Mouse (Mus musculus) urinary bladder, postnatal 4 days (tissue): ENCODE measurements around the gene Efna3.
A peak's percentile ranks its signal among the peaks of the same experiment; 100 is the strongest.

Experiments used
- DNase-seq, 2 experiments: peaks; one replicate each; pipeline ENCODE4 v3.0.0; 2021 to 2022; ENCODE audit warnings: low spot score in 2 of 2

Efna3 gene

DNA sequence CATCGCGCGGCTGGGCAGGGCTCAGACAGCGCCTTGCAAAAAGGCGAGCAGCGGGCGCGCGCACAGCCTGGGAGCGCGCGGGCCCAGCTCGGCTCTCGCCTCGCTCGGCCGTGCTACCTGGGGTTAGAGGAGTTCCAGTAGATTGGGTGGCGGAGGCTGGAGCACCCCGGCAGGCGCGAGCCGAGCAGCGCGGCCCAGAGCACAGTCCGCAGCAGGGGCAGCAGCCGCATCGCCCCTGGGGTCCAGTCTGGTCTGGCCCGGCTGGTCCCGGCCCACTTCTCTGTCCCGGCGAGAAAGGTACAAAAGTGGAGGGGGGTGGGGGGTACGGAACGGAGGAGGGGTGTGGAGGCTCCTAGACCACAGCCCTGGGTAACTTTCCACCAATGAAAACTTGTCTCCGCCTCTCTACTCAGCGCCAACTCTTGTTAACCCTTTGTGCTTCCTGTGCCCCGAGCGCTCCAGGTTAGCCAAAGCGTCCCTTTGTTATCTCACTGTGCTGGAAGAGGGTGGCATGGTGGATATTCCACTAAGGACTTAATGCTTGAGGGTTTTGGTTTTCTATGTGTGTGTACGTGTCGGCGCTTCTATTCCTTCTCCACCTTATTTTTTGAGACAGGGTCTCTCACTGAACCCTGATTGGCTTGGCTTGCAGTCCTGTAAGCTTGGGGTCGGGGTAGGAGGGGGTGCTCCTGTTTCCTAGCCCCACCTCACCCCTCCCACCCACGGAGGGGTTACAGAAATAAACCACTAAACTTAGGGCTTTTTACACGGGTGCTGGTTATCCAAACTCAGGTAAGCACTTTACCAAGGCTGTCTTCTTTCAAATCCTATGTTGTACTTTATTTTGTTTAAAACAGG, 15.2 kb upstream of the Efna3 start, which contains the start of gene Efna4:
Efna4 (minus strand) TSS at position 308 of the 858 bp plus-strand sequence.
- DNase-seq = peak in 1 of 2 experiments; percentile 54

DNA sequence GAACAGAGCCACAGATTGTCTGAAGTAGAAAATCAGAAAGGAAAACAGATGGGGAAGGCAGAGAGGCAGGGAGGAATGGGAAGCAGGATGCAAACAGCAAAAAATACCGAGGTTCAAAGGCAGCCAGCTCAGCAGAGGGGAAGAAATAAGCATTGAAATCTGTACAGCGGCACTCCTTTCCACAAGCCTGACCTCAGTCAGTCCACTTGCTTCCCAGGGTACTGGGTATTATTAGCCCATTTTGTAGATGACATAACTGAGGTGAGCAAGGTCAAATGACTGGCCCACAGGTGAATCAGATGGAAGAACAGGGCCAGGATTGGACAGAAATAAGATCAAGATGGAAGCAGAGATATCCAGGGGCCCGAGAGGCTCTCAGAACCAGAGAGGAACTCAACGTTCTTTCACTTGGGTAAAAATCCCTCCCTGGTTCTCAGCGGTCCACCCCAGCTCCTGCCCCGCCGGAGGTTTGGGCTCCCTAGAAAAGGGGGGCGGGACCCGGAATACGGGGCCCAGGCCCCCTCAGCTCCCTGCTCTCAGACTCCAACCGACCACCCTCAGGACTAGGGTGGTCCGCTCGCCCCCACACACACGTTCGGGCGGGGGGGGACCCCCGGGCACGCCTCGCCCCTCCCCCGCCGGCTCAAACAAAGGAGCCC, 14.4 kb upstream of the Efna3 start:
- no peak for DNase-seq

DNA sequence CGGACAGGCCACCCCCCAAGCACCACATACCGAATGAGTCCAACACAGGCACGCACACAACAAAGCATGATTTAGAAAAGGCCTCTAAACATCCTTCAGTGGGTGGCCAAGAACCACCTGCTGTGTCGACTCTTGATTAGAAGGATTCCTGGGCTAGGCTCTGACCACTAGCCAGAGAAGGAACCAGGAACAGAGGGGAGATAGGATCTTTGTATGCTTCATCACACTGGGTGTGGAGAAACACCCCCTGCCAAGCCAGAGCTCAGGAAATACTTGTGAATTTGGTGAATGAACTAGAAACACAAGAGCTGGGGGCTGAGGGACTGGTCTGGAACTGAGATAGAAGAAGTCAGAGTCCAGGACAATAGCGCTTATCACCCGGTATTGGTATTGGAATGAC, 13.8 kb upstream of the Efna3 start:
- no peak for DNase-seq

DNA sequence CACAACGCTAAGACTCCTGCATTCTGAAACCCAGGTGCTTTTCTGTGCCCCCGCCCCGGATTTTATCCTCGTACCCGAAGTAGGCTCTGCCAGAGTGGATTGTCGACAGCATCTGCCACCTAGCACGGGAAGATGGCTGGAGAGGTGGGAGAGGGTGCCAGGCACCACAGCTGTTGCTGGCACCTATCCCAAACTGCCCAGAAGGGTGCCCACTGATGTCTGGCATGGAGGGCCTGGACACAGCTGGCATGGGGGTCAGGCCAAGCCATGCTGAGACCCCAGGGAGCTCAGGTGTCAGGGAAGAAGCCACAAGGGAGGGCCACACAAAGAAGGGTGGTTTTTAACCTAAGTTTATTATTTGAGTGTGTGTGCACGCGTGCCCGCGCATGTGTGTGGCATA, 10.3 kb upstream of the Efna3 start:
- no peak for DNase-seq

DNA sequence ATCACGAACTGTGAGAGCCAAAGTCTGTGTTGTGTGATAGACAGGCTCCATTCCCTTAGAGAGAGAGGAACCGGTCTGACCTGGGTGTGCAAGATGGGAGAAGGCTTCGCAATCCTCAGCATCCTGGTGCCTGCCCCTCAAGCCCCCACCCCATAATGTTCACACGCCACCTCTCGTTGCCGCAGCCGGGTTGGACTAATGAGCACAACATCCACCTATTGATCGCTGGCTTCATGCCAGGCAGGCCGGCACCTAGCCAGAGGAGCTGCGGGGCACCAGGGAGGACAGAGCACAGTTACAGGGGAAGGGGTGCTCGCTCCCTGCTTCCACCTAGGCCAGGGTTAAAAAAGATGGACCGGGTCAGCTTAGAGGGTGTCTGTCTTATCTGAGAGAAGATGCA, 9.7 kb upstream of the Efna3 start:
- DNase-seq = no peak

DNA sequence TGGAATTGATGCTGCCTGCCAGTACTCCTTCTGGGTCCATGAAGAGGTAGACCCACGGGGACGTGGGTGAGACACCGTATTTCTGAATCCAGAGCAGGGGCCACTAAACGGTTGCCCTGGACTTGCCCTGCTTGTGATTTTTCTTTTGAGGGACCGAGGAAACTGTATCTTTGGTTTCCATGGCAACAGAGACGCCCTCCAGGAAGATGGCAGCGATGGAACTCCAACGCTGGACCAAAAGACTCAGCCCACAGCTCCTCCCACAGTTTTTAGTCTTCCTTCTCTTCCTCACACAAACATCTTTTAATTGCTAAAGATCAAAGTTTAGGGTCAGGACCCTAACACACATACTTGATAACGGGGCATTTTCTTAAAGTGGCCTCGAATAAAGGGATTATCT, 9.2 kb upstream of the Efna3 start:
- no peak for DNase-seq

DNA sequence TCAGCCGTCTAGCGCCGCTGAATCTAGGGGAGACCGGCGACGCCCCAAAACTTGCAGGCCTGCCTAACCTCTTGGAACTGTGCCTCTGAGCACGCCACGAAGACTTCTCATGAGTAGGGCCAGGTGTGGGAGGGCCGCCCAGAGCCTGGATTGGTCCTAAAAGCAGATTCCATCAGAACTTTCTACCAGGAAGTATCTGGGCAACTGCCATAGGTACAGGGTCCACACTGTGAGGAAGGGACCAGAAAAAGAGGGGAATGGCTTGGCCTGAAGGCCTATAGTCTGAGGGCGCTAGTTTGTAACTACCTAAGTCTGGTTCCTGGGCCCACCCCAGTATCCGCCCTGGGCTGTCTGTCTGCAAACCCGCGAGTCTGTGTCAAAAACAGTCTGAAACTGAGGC, 8.8 kb upstream of the Efna3 start:
- no peak for DNase-seq

DNA sequence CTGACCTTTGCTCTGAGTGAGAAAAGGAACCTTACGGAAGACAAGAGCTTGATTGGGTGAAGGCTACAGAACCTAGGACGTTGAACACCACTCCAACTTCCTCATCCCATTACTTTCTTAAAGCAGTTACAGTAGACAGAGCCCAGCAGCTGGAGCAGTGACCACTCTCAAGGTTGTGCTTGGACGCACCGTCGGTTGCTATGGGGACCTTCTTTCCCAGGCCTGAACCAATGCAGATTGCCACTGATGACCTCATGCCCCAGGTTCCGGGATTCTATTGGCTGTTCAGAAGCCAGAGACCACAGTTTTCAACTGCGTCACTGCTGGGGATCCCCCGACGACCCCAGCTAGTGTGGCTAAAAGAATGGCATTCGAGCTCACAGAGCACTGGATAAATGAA, 8.2 kb upstream of the Efna3 start:
- no peak for DNase-seq

DNA sequence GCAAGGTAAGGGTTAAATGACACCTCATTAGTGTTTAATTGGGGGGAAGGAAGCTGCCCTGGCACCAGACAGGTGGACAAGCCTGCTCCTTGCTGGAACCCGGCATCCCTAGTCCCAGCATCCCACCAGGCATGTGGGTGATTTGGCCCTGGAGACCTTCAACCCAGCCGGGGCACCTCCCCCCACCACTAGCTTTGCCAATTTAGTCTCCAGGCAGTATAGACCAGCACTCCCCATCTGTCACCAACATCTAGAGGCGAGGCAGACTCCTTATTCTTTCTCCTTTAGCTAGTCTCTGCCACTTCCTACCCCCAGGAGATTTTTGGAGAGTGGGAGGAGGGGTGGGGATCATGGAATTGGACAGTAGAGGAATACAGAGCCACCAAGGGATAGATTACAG, 7.6 kb upstream of the Efna3 start:
- DNase-seq = no peak

DNA sequence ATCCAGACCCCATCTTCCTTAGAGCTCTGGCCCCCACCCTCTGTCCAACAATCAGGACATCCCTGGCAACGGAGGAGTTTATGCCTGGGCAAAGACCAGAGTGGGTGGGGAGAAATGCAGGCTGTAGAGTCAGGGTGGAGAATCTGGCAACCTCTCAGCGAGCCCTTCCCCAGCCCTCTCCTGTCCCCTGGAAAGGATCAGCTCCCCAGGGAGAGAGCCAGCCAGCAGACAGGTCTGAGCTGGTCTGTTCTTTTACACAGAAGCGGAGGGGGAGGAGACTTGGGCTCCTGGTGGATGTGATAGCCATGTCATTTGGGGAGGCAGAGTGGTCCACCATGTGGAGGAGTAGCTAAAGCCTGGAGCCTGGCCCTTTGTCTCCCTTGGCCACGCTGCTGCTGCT, 5.9 kb upstream of the Efna3 start:
- DNase-seq = no peak

DNA sequence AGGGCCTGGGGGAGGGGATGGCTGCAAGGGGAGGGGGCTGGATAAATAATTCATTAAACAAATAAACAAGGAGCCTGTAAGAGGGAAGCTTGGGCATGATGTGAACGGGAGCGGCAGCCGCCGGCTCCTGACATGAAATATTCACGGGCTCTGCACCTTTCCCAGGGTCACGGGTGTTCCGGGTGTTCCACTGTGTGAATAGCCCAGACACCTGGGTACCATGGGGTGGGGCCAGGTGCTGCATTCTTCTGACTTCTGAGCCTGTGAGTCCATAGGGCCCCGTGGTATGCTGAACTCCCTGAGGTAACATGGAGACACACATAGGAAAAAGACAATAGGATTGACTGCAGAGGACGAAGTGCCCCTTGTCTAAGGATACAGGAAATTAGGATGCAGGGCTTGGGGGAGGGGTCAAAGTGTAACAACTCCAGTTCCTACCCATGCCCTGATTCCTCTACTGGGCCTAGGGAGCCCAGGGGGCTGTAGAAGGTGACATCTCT, 4.7 kb upstream of the Efna3 start:
- no peak for DNase-seq

DNA sequence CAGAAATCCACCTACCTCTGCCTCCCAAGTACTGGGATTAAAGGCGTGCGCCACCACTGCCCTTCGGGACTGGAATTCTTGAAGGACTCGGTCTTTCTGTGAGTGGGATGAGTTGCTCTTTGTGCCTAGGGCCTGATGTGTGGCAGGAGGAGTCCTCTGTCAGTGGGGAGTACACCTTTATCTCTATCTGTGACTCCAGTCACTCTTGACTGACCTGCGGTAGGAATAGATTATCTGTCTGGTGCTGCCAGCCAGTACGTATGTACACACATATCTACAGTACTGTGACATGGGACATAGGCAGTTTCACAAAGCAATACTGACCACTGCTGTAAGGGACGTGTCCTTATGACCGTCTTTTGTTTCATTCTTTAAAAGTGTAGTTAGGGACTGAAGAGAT, 3.1 kb upstream of the Efna3 start:
- DNase-seq = no peak

DNA sequence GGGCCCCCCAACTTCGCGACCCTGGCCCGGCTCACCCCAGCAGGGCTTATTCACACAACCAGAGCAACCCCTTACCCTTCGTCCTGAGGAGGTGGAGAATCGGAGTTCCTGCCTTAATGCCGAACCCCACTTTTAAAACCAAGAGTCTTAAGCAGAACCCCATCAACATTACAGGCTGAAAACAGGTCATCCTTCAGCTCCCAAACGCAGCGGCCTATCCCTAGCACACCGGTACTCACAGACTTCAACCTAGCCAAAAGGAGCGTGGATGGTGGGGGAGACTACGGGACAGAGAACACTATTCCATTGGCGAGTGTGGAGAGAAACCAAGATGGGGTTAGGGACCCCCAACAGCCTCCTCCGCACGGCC, 649 bp downstream of the Efna3 start:
- DNase-seq = no peak

DNA sequence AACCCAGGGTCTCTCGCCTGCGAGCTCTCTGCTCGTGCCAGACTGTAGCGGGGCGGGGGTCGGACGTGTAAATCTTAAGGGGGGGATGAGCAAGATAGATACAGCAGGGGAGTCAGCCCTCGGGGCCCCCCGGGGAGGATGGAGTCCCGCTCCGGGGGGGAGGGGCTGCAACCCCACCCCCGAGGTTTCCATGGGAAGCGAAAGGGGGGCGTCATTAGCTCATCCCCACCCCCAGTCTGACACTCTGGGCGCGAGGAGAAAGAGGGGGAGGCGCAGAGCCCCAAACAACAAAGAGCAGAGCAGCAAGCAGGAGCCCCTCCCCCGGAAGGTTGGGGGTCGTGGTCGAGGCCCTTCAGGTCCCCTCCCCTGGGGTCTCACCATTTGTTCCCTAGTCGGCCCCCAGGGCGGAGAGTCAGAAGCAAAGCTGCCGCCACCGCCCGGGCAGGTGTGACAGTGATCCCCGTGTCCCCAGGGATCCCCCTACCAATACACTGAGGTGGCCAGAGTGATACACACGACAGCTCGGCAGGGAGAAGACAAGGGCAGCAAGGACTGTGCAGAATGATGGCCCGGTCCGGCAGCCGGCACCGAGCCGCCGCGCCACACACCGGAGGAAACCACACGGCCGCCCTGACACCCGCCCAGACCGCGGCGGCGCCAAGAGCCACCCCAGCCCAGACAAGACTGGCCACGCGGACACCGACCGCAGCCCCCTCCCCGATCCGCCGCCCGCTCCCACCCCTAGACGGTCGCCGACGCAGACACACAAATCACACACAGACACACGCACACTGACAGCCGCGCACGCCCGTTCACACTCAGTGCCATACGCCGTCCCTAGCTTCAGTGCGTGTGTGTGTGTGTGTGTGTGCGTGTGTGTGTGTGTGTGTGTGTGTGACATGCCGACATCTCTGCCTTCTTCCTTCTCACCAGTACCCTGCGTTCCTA, 1.3 kb downstream of the Efna3 start:
- DNase-seq = no peak

DNA sequence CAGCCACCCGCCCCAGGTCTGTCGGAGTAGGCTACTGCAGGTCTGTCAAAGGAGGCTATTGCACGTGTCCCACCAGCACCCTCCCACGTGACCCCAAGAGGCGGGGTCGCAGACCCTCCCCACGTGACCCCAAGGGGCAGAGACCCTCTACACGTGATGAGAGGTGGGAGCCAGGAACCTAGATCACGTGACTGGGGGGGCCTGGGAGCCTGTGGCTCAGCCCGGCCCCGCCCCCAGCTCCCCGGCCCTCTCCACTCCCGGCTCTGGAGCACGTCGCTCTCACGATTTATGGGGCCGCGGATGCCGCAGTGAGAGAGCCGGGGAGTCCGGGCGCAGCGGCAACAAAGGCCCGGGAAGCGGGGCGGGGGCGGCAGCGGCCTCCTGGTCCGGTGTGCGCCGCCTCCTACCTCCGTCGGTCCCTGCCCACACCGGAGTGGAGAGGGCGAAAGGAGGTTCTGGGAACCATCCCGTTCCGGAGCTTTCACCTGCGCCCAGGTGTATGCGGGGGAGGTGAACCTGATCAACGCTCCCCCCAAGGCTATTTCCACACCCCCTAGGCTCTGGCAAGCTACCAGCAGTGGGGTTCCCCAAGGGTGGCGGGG, 2.1 kb downstream of the Efna3 start:
- no peak for DNase-seq

DNA sequence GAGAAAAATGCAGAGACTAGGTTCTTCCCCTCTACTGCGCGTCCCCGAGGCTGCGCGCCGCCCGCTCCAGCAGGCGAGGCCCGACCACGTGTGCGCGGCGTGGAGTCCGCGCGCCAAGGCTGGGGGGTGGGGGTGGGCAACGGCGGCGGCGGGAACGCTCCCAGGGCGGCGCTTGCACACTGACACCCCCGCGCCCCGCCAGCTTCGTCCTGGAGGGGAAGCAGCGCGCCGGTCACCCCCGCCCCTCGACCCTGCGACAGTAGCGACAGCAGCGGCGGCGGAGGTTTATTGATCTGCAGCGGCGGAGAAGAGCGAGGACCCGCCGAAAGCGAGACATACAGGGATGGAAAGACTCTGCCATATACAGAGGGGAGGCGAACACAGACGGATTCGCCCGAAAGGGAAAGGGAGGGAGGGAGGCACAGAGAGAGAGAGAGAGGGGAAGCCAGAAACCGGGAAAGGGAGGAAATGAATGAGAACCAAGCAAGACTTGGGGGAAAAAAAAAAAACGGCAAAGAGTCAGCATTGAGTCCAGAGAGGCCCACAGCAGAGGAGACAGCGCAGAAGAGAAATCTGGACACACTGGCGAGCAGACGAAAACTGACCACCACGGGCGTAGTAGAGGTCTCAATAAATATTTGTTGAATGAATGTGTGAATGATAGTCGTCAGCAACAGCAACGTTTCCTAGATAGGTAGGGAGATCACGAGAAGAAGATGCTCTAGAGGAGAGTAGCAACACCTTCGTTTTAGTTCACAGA, 3.0 kb downstream of the Efna3 start:
- DNase-seq = no peak

DNA sequence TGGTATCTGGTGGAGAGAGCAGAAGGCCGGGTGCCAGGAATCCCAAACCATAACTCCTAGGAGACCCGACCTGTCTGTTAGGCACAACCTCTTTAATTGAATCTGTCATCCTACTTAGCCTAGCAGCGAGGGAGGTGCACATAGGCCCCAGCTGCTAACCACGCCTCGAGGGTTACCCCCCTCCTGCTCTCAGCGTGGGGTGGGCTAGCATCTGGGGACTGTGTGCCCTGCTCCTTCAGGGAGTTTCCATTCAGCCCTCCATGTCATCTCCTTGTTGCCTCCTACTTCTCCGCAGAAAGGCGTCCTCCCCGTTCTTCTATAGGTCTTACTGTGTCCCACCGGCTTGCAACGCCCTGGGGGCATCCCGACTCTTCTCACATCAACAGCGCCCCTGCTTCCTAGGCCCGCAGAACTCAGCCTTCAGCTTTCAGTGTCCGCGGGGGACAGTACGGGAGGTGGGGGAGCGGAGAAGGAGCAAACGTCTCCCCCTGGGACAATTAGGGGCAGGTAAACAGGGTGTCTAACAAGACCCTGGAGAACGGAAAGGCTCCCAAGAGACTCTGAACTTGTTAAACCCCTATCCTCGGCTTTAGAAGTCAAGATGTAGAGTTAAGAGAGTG, 3.7 kb downstream of the Efna3 start:
- no peak for DNase-seq

DNA sequence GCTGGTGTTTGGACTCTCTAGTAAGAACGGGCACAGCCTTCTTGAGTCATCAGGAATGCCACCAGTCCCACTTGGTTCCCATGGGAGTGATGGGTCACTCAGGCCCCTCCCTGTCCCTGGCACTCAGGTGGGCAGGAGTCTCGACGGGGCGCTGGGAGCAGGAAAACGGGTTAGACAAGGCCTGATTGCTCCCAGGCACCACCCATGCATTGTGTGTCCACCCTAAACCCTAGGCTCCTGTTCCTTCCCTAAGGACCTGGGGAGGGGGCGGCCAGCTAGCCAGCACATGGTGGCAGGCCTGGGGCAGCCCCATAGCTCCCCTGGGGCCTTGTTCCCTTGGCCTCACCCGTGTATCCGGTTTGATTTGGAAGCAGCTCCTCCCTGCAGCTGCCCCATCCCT, 4.4 kb downstream of the Efna3 start:
- no peak for DNase-seq

DNA sequence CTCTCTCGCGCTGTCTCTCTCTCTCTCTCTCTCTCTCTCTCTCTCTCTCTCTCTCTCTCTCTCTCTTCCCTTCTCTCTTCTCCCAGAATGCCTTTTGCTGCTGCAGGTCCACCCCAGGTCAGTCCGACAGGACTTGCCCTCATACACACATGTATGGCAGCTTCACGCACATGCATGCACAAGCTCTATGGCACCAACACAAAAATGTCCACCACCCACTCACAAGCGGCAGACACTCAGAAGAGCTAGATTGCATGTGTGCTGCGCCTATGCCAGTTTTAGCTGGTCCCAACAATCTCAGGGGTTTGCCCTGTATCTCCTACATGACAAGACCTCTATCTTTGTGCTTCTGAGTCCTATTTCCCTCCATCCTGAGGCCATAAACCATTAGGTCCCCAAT, 5.5 kb downstream of the Efna3 start:
- no peak for DNase-seq

DNA sequence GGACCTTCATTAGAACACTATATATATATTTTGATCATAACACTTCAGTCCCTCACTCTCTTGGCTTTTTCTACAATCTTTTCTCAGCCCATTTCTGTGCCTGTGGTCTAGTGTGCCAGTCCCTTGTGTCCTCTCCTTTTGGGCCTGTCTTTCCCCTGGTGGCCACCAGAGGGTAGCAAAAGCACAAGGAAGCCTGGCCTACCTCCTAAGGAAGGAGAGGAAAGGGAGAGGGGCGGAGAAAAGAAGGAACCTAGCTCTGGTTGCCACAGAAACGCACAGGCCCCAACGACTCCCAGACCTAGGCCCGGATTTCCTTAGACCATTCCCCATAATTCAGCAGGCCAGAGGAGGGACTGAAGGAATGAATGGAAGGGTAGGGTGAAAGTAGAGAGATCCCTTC, 5.9 kb downstream of the Efna3 start:
- peak; percentile 72 to 84 for DNase-seq
